ENCODE assay signal across 24 mouse cellular contexts in genomic region chr1:166061532-166061931, GRCm38 (mm10). TPM values are rescaled to one million over a fixed set of nuclear protein-coding genes. Genes with fewer than 3 reads are reported as not detected.
DNase-seq lines count a peak whose midpoint lies in the region; ATAC-seq and TF ChIP-seq lines count a peak whose summit lies in the region.
"Had no signal": no experiment of that assay in that cellular context is flagged by ENCODE, and none has a peak within 500 bp of the region (broad histone marks: within the 10 kb centered on the region; RNA-seq: fewer than 3 reads in every experiment).

No protein-coding gene starts in this region.

- H3K4me3 ChIP-seq in lung, embryonic 16.5 days (ENCODE audit: low read length) = no peak overlapping the region
- H3K4me3 ChIP-seq in lung, adult 2 months (replicated peaks; ENCODE audit: extremely low read depth, low read depth, low read length) = no peak overlapping the region
- H3K4me3 ChIP-seq in MEL (ENCODE audit: control insufficient read depth in 1 of 2, insufficient read depth in 1 of 2, low read depth in 2 of 2, low read length in 2 of 2) = no peak overlapping the region
- H3K4me3 ChIP-seq: embryonic facial prominence, embryonic 10.5 days; embryonic facial prominence, embryonic 13.5 days; erythroblast, embryonic 14.5 days; forebrain, embryonic 12.5 days; forebrain, embryonic 15.5 days; hindbrain, embryonic 12.5 days; hindbrain, embryonic 15.5 days had no signal

- no peaks in the 10 kb centered on the region for H3K79me2 ChIP-seq in MEL (ENCODE audit: control insufficient read depth, insufficient read depth, low read length, poor library complexity)

- no peak overlapping the region for H3K4me2 ChIP-seq in lung, embryonic 16.5 days (ENCODE audit: low read depth, low read length)
- H3K4me2 ChIP-seq: embryonic facial prominence, embryonic 13.5 days; forebrain, embryonic 12.5 days; forebrain, embryonic 15.5 days; heart, embryonic 11.5 days; hindbrain, embryonic 12.5 days; hindbrain, embryonic 15.5 days had no signal

- 40% methylated on average over 3 of the region's 3 CpGs for WGBS in lung, embryonic 16.5 days
- WGBS in lung, adult 2 months = 42% methylated on average over 3 of the region's 3 CpGs

- DNase-seq in lung, adult 2 months = no peak
- DNase-seq in MEL (ENCODE audit: low read depth, low spot score) = peak; percentile 11
- peak; percentile 34 for DNase-seq in brain, embryonic 14.5 days (ENCODE audit: low read depth)
- peak; percentile 6 for DNase-seq in skeletal muscle tissue, adult 2 months (ENCODE audit: low read depth, low spot score)
- no peak for DNase-seq in kidney, postnatal 14 days
- DNase-seq: adrenal gland, adult 2 months; adrenal gland, postnatal 14 days; cerebellum, adult 11-12 months; cerebellum, adult 8-10 months; cerebellum, postnatal 10 days; cerebellum, postnatal 36 days; embryo, embryonic 11 days; gastrocnemius, postnatal 25 days had no signal

- no peak for TF ChIP-seq RAD21 in MEL (IDR thresholded peaks at IDR 0.05; ENCODE audit: low read depth, low read length)

- no peaks in the 10 kb centered on the region for H3K9me3 ChIP-seq in lung, embryonic 16.5 days (ENCODE audit: control insufficient read depth, low read length)
- no peaks in the 10 kb centered on the region for H3K9me3 ChIP-seq in MEL (replicated peaks; ENCODE audit: insufficient read depth, low read length)
- H3K9me3 ChIP-seq: embryonic facial prominence, embryonic 10.5 days; embryonic facial prominence, embryonic 13.5 days; forebrain, embryonic 12.5 days; forebrain, embryonic 15.5 days; hindbrain, embryonic 12.5 days; hindbrain, embryonic 15.5 days had no signal

- H3K9ac ChIP-seq in lung, embryonic 16.5 days (ENCODE audit: low read length) = no peak overlapping the region
- H3K9ac ChIP-seq in MEL (ENCODE audit: control insufficient read depth, low read depth, low read length, poor library complexity, severe bottlenecking) = no peak overlapping the region
- H3K9ac ChIP-seq: embryonic facial prominence, embryonic 13.5 days; forebrain, embryonic 12.5 days; forebrain, embryonic 15.5 days; hindbrain, embryonic 12.5 days; hindbrain, embryonic 15.5 days had no signal

- no peak overlapping the region for H3K27ac ChIP-seq in lung, embryonic 16.5 days (ENCODE audit: low read length)
- no peak overlapping the region for H3K27ac ChIP-seq in MEL (ENCODE audit: control insufficient read depth, low read depth, low read length)
- H3K27ac ChIP-seq: embryonic facial prominence, embryonic 10.5 days; embryonic facial prominence, embryonic 13.5 days; forebrain, embryonic 12.5 days; forebrain, embryonic 15.5 days; hindbrain, embryonic 12.5 days; hindbrain, embryonic 15.5 days had no signal

- H3K36me3 ChIP-seq in lung, embryonic 16.5 days (ENCODE audit: control insufficient read depth, insufficient read depth, low read length) = no peaks in the 10 kb centered on the region
- peaks cover 0 to 4% of the 10 kb centered on the region in 2 experiments; a peak in 2 of 4 replicates for H3K36me3 ChIP-seq in MEL (ENCODE audit: control insufficient read depth in 1 of 2, insufficient read depth in 2 of 2, low read length in 2 of 2)
- H3K36me3 ChIP-seq: embryonic facial prominence, embryonic 10.5 days; embryonic facial prominence, embryonic 13.5 days; forebrain, embryonic 12.5 days; forebrain, embryonic 15.5 days; hindbrain, embryonic 12.5 days; hindbrain, embryonic 15.5 days had no signal

- TF ChIP-seq POLR2A in lung, adult 2 months (IDR thresholded peaks at IDR 0.05; ENCODE audit: borderline replicate concordance, extremely low read depth, low read depth, low read length) = no peak
- TF ChIP-seq POLR2A in MEL (IDR thresholded peaks at IDR 0.05; ENCODE audit: control insufficient read depth in 1 of 2, insufficient read depth in 1 of 2, low read depth in 1 of 2, low read length in 2 of 2, poor library complexity in 1 of 2) = no peak
- no peak for TF ChIP-seq POLR2A in brain, embryonic 14.5 days (IDR thresholded peaks at IDR 0.05; ENCODE audit: borderline replicate concordance, extremely low read depth, insufficient read depth, insufficient read length, poor library complexity, severe bottlenecking)

- H3K4me1 ChIP-seq in lung, embryonic 16.5 days (replicated peaks; ENCODE audit: control insufficient read depth, insufficient read depth, low read length) = peaks cover 5% of the 10 kb centered on the region; the same call in 1 of the 2 replicates
- peaks cover 2% of the 10 kb centered on the region; the same call in 1 of the 2 replicates for H3K4me1 ChIP-seq in lung, adult 2 months (ENCODE audit: control insufficient read depth, insufficient read depth, low read length)
- peaks cover 6% of the 10 kb centered on the region in 2 experiments; a peak in 3 of 4 replicates for H3K4me1 ChIP-seq in MEL (ENCODE audit: control insufficient read depth in 1 of 2, insufficient read depth in 2 of 2, low read length in 2 of 2)
- H3K4me1 ChIP-seq: forebrain, embryonic 15.5 days had no signal

- no peak for TF ChIP-seq EP300 in MEL (IDR thresholded peaks at IDR 0.05; ENCODE audit: low read depth in 1 of 2, low read length in 2 of 2)

- no peaks in the 10 kb centered on the region for H3K27me3 ChIP-seq in lung, embryonic 16.5 days (ENCODE audit: control insufficient read depth, insufficient read depth, low read depth, low read length)
- H3K27me3 ChIP-seq in MEL (ENCODE audit: control insufficient read depth in 1 of 2, insufficient read depth in 2 of 2, low read length in 2 of 2) = 0 out of 4 replicates have a peak, but pooled peaks cover 0 to 2% of the 10 kb centered on the region in 2 experiments
- H3K27me3 ChIP-seq: embryonic facial prominence, embryonic 13.5 days; forebrain, embryonic 12.5 days; forebrain, embryonic 15.5 days; hindbrain, embryonic 12.5 days; hindbrain, embryonic 15.5 days had no signal

- no peak for TF ChIP-seq CTCF in lung, adult 2 months (IDR thresholded peaks at IDR 0.05; ENCODE audit: insufficient read depth, low read length)
- TF ChIP-seq CTCF in MEL (IDR thresholded peaks at IDR 0.05 in 2 of 3, conservative IDR thresholded peaks at IDR 0.05 in 1 of 3; ENCODE audit: control insufficient read depth in 1 of 3, insufficient read depth in 1 of 3, low read depth in 2 of 3, low read length in 3 of 3, poor library complexity in 1 of 3, severe bottlenecking in 1 of 3) = no peak
- no peak for TF ChIP-seq CTCF in brain, embryonic 14.5 days (IDR thresholded peaks at IDR 0.05; ENCODE audit: borderline replicate concordance, extremely low read depth, insufficient read depth, insufficient read length)

- peak; percentile 36; the same call in 1 of the 2 replicates for ATAC-seq in lung, embryonic 16.5 days (ENCODE audit: low read depth)
- ATAC-seq: CD4-positive, CD25-positive, alpha-beta regulatory T cell, adult 4 months; forebrain, embryonic 15.5 days; Patski had no signal

TF ChIP-seq in MEL, 35 proteins besides CTCF, POLR2A, EP300 and RAD21:
- TF ChIP-seq SMC3 (IDR thresholded peaks at IDR 0.05; ENCODE audit: low read depth, low read length) (no peak), ZKSCAN1 (IDR thresholded peaks at IDR 0.05; ENCODE audit: low read depth, low read length) (no peak), MYC (IDR thresholded peaks at IDR 0.05; ENCODE audit: low read depth, low read length) (no peak), MAX (IDR thresholded peaks at IDR 0.05; ENCODE audit: low read length) (no peak), JUND (IDR thresholded peaks at IDR 0.05; ENCODE audit: low read depth, low read length) (no peak), KAT2A (conservative IDR thresholded peaks at IDR 0.05; ENCODE audit: low read depth, low read length) (no peak), GATA1 (IDR thresholded peaks at IDR 0.05; ENCODE audit: low read depth, low read length) (no peak), USF2 (IDR thresholded peaks at IDR 0.05; ENCODE audit: borderline replicate concordance in 1 of 2, insufficient read depth in 1 of 2, low read depth in 1 of 2, low read length in 2 of 2) (no peak), USF1 (IDR thresholded peaks at IDR 0.05; ENCODE audit: low read depth, low read length) (no peak), MEF2A (IDR thresholded peaks at IDR 0.05; ENCODE audit: extremely low read depth, insufficient replicate concordance, low read depth, low read length, poor library complexity, severe bottlenecking) (no peak), TBP (IDR thresholded peaks at IDR 0.05; ENCODE audit: low read depth, low read length) (no peak), CHD2 (IDR thresholded peaks at IDR 0.05; ENCODE audit: low read length) (no peak)

RNA-seq across cellular contexts. Expression of gene Pou2f1, which starts 59.1 kb away (rescaled TPM):
- polyA plus RNA-seq in lung, embryonic 16.5 days (2015; fragmentation: Nextera tagmentation; extraction: Ambion mirVana) = 12.6 and 16.3 TPM in 2 replicates
- polyA plus RNA-seq in lung, adult 2 months (2012; rRNA removed) = 13.7 and 17.9 TPM in 2 replicates
- 4.6 and 6.8 TPM in 2 replicates for total RNA-seq in MEL (2012; rRNA removed)
- 10 to 100 TPM in 1 of 2 experiments, not detected in 1; 10.2 TPM for polyA plus RNA-seq in MEL (2012; ENCODE audit: insufficient read depth in 1 of 2, insufficient read length in 2 of 2, low read depth in 1 of 2, low replicate concordance in 2 of 2, missing spikeins in 1 of 2)
- 16.0 and 21.2 TPM in 2 replicates for polyA plus RNA-seq in brain, embryonic 14.5 days (2012; rRNA removed)

Comparison
In these comparisons a context has a peak if more than half of its experiments do, and no peak if none do; other contexts are left out.
1. DNase-seq: peak in MEL (single experiment), brain, embryonic 14.5 days (single experiment) and skeletal muscle tissue, adult 2 months (single experiment); none in lung, adult 2 months (single experiment) and kidney, postnatal 14 days (single experiment).